In the genomic region with DNA sequence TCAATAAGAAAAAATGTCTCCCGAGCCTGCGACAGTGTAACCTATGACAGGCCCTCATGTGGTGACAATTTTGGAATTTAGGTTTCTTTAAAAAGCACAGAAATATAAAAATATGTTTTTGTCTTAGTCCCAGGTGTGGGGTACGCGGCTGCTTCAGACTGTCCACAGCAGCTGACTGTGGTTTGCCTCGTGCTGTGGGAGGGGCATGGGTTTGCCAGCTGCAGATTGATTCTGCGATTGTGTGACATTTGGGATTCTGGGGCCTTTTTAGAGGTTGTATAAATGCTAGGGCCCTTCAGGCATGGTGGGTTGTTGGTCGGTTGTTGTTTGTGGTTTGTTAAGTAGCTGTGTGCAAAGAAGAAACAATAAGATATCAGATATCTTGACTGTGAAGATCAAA, we compare ENCODE assay signal across 22 mouse cellular contexts. TPM values are rescaled to one million over a fixed set of nuclear protein-coding genes. Genes with fewer than 3 reads are reported as not detected.
A peak's percentile ranks its signal among the peaks of the same experiment; 100 is the strongest.
DNase-seq lines count a peak whose midpoint lies in the region; ATAC-seq and TF ChIP-seq lines count a peak whose summit lies in the region.
"Had no signal": no experiment of that assay in that cellular context is flagged by ENCODE, and none has a peak within 500 bp of the region (broad histone marks: within the 10 kb centered on the region; RNA-seq: fewer than 3 reads in every experiment).

No protein-coding gene starts in this region.

- peak; percentile 75 for DNase-seq in T-cell, adult 2 months (ENCODE audit: low spot score)
- peak; percentile 62 for DNase-seq in thymus, postnatal 14 days
- DNase-seq in forebrain, embryonic 11.5 days (ENCODE audit: low spot score): no peak
- DNase-seq in heart, adult 2 months: no peak
- no peak for DNase-seq in frontal cortex, postnatal 25 days (ENCODE audit: low spot score in 2 of 2)
- DNase-seq: adrenal gland, postnatal 25 days; cerebellum, adult 18-20 months; cerebellum, postnatal 36 days; gastrocnemius, postnatal 36 days; heart, postnatal 36 days; kidney, adult 2 months; kidney, postnatal 25 days; right cerebral cortex, adult 18-20 months; spleen, adult 18-20 months had no signal

- H3K4me1 ChIP-seq in megakaryocyte, embryonic 14.5 days: peaks cover 100% of the 10 kb centered on the region
- peaks cover 100% of the 10 kb centered on the region for H3K4me1 ChIP-seq in liver, embryonic 16.5 days (ENCODE audit: control insufficient read depth, low read depth, low read length)
- peaks cover 2% of the 10 kb centered on the region for H3K4me1 ChIP-seq in forebrain, embryonic 11.5 days (replicated peaks; ENCODE audit: control insufficient read depth, insufficient read depth, low read length)
- H3K4me1 ChIP-seq in heart, adult 2 months (ENCODE audit: control insufficient read depth, insufficient read depth, low read length): peaks cover 13% of the 10 kb centered on the region

- peak overlapping the region; percentile 98 for H3K4me3 ChIP-seq in megakaryocyte, embryonic 14.5 days (replicated peaks)
- no peak overlapping the region for H3K4me3 ChIP-seq in liver, embryonic 16.5 days (ENCODE audit: low read depth, low read length)
- H3K4me3 ChIP-seq in forebrain, embryonic 11.5 days (ENCODE audit: low read depth, low read length): no peak overlapping the region
- no peak overlapping the region for H3K4me3 ChIP-seq in heart, adult 2 months
- H3K4me3 ChIP-seq: heart, embryonic 13.5 days; limb, embryonic 12.5 days; midbrain, embryonic 15.5 days had no signal

- no peak overlapping the region; the same call in 1 of the 2 replicates for H3K9ac ChIP-seq in liver, embryonic 16.5 days (ENCODE audit: low read depth, low read length)
- H3K9ac ChIP-seq in forebrain, embryonic 11.5 days (ENCODE audit: low read length): no peak overlapping the region
- no peak overlapping the region for H3K9ac ChIP-seq in heart, adult 2 months (ENCODE audit: low read depth, low read length)
- H3K9ac ChIP-seq: heart, embryonic 13.5 days; limb, embryonic 12.5 days; midbrain, embryonic 15.5 days had no signal

- TF ChIP-seq CTCF in heart, adult 2 months (IDR thresholded peaks at IDR 0.05): no peak

- intact Hi-C loops in heart, adult 2 months (cut with DNase I): no loop called here

- peaks cover 83% of the 10 kb centered on the region for H3K36me3 ChIP-seq in megakaryocyte, embryonic 14.5 days (replicated peaks; ENCODE audit: low read length)
- peaks cover 10% of the 10 kb centered on the region; the same call in 1 of the 2 replicates for H3K36me3 ChIP-seq in liver, embryonic 16.5 days (ENCODE audit: control insufficient read depth, insufficient read depth)
- no peaks in the 10 kb centered on the region for H3K36me3 ChIP-seq in forebrain, embryonic 11.5 days (ENCODE audit: control insufficient read depth, insufficient read depth, low read length)
- H3K36me3 ChIP-seq in heart, adult 2 months (ENCODE audit: control insufficient read depth, insufficient read depth, low read length): no peaks in the 10 kb centered on the region
- H3K36me3 ChIP-seq: heart, embryonic 13.5 days; midbrain, embryonic 15.5 days had no signal

- no peak for ATAC-seq in megakaryocyte, adult 5-6 weeks (ENCODE audit: poor library complexity, severe bottlenecking)
- no peak for ATAC-seq in liver, embryonic 16.5 days (ENCODE audit: low read depth)
- ATAC-seq in forebrain, embryonic 11.5 days (replicated peaks; ENCODE audit: low FRiP score): no peak
- ATAC-seq: hindbrain, embryonic 16.5 days; midbrain, embryonic 15.5 days had no signal

- 38% methylated on average over 7 of the region's 7 CpGs for WGBS in liver, embryonic 16.5 days (ENCODE audit: insufficient replicate concordance)
- WGBS in forebrain, embryonic 11.5 days: 91% methylated on average over 7 of the region's 7 CpGs
- WGBS in heart, adult 2 months: 90% methylated on average over 7 of the region's 7 CpGs

- peak overlapping the region; percentile 99 for H3K27ac ChIP-seq in liver, embryonic 16.5 days (ENCODE audit: low read length)
- no peak overlapping the region for H3K27ac ChIP-seq in forebrain, embryonic 11.5 days (ENCODE audit: low read depth, low read length)
- H3K27ac ChIP-seq in heart, adult 2 months: no peak overlapping the region
- H3K27ac ChIP-seq: heart, embryonic 13.5 days; limb, embryonic 12.5 days had no signal

- no peaks in the 10 kb centered on the region for H3K9me3 ChIP-seq in megakaryocyte, embryonic 14.5 days
- H3K9me3 ChIP-seq in liver, embryonic 16.5 days (replicated peaks; ENCODE audit: control insufficient read depth, low read length): no peaks in the 10 kb centered on the region
- no peaks in the 10 kb centered on the region for H3K9me3 ChIP-seq in forebrain, embryonic 11.5 days (ENCODE audit: control insufficient read depth, low read length)
- H3K9me3 ChIP-seq: heart, embryonic 13.5 days; limb, embryonic 12.5 days; midbrain, embryonic 15.5 days had no signal

- H3K4me2 ChIP-seq in liver, embryonic 16.5 days (ENCODE audit: low read depth, low read length): peak overlapping the region; percentile 74; the same call in 1 of the 2 replicates
- H3K4me2 ChIP-seq in forebrain, embryonic 11.5 days (ENCODE audit: low read depth, low read length, severe bottlenecking): no peak overlapping the region
- H3K4me2 ChIP-seq: heart, embryonic 13.5 days; limb, embryonic 12.5 days; midbrain, embryonic 15.5 days had no signal

- H3K79me2 ChIP-seq in heart, adult 2 months (replicated peaks; ENCODE audit: control insufficient read depth, insufficient read depth, low read length): no peaks in the 10 kb centered on the region

- no peak for TF ChIP-seq POLR2A in heart, adult 2 months (IDR thresholded peaks at IDR 0.05; ENCODE audit: insufficient read depth, low read depth, low read length)

- no peaks in the 10 kb centered on the region for H3K27me3 ChIP-seq in megakaryocyte, embryonic 14.5 days (replicated peaks)
- no peaks in the 10 kb centered on the region for H3K27me3 ChIP-seq in liver, embryonic 16.5 days (ENCODE audit: control insufficient read depth, insufficient read depth, low read depth, low read length)
- no peaks in the 10 kb centered on the region for H3K27me3 ChIP-seq in forebrain, embryonic 11.5 days (ENCODE audit: control insufficient read depth, insufficient read depth, low read length)
- H3K27me3 ChIP-seq in heart, adult 2 months (ENCODE audit: control insufficient read depth, insufficient read depth, low read length): no peaks in the 10 kb centered on the region
- H3K27me3 ChIP-seq: heart, embryonic 13.5 days; limb, embryonic 12.5 days; midbrain, embryonic 15.5 days had no signal

- TF ChIP-seq EP300 in heart, adult 2 months (IDR thresholded peaks at IDR 0.05; ENCODE audit: insufficient read depth, low read depth, low read length): no peak

RNA-seq across cellular contexts. Expression of gene Sema4b, which starts 18.3 kb away (rescaled TPM):
- 30.8 and 31.0 TPM in 2 replicates for polyA plus RNA-seq in megakaryocyte, embryonic 14.5 days (2012; ENCODE audit: insufficient read depth, low replicate concordance)
- total RNA-seq in megakaryocyte, adult 5-6 weeks (2015): 10.1 and 13.7 TPM in 2 replicates
- total RNA-seq in megakaryocyte, adult 5-6 weeks (2017): 10.5 and 11.1 TPM in 2 replicates
- 13.4 and 14.4 TPM in 2 replicates for polyA plus RNA-seq in liver, embryonic 16.5 days (2015; fragmentation: Nextera tagmentation; extraction: Ambion mirVana)
- polyA plus RNA-seq in forebrain, embryonic 11.5 days (2014; fragmentation: Nextera tagmentation; extraction: Ambion mirVana): 15.7 and 17.3 TPM in 2 replicates
- 10 to 100 TPM; 10.5 to 11.4 TPM for total RNA-seq in heart, adult 2 months (2021)
- polyA plus RNA-seq in heart, adult 2 months (2012; rRNA removed): 10.5 and 12.3 TPM in 2 replicates

RNA-seq across cellular contexts. Expression of gene Cib1, which starts 27.7 kb away (rescaled TPM):
- 42.4 and 54.0 TPM in 2 replicates for polyA plus RNA-seq in megakaryocyte, embryonic 14.5 days (2012; ENCODE audit: insufficient read depth, low replicate concordance)
- total RNA-seq in megakaryocyte, adult 5-6 weeks (2015): 107 and 134 TPM in 2 replicates
- total RNA-seq in megakaryocyte, adult 5-6 weeks (2017): 86.5 and 98.1 TPM in 2 replicates
- 76.4 and 77.0 TPM in 2 replicates for polyA plus RNA-seq in liver, embryonic 16.5 days (2015; fragmentation: Nextera tagmentation; extraction: Ambion mirVana)
- 51.4 and 58.1 TPM in 2 replicates for polyA plus RNA-seq in forebrain, embryonic 11.5 days (2014; fragmentation: Nextera tagmentation; extraction: Ambion mirVana)
- total RNA-seq in heart, adult 2 months (2021): 10 to 100 TPM; 14.1 to 16.1 TPM
- polyA plus RNA-seq in heart, adult 2 months (2012; rRNA removed): 35.1 and 38.4 TPM in 2 replicates

RNA-seq across cellular contexts. Expression of gene Gdpgp1, which starts 27.7 kb away (rescaled TPM):
- polyA plus RNA-seq in megakaryocyte, embryonic 14.5 days (2012; ENCODE audit: insufficient read depth, low replicate concordance): 1.6 and 7.0 TPM in 2 replicates
- 5.2 and 5.4 TPM in 2 replicates for total RNA-seq in megakaryocyte, adult 5-6 weeks (2015)
- 1.9 and 2.7 TPM in 2 replicates for total RNA-seq in megakaryocyte, adult 5-6 weeks (2017)
- 1.5 and 1.7 TPM in 2 replicates for polyA plus RNA-seq in liver, embryonic 16.5 days (2015; fragmentation: Nextera tagmentation; extraction: Ambion mirVana)
- polyA plus RNA-seq in forebrain, embryonic 11.5 days (2014; fragmentation: Nextera tagmentation; extraction: Ambion mirVana): 5.3 and 5.7 TPM in 2 replicates
- total RNA-seq in heart, adult 2 months (2021): 1 to 10 TPM; 1.5 to 2.2 TPM
- 1.4 and 1.5 TPM in 2 replicates for polyA plus RNA-seq in heart, adult 2 months (2012; rRNA removed)

RNA-seq across cellular contexts. Expression of gene Ttll13, which starts 41.2 kb away (rescaled TPM):
- polyA plus RNA-seq in megakaryocyte, embryonic 14.5 days (2012; ENCODE audit: insufficient read depth, low replicate concordance): 0.11 TPM in 1 of 2 replicates, not detected in the other
- total RNA-seq in megakaryocyte, adult 5-6 weeks (2015): 0.07 TPM in 1 of 2 replicates, not detected in the other
- total RNA-seq in megakaryocyte, adult 5-6 weeks (2017): 0.12 TPM in 1 of 2 replicates, not detected in the other
- polyA plus RNA-seq in liver, embryonic 16.5 days (2015; fragmentation: Nextera tagmentation; extraction: Ambion mirVana): 0.16 and 0.42 TPM in 2 replicates
- 1.2 and 1.5 TPM in 2 replicates for polyA plus RNA-seq in forebrain, embryonic 11.5 days (2014; fragmentation: Nextera tagmentation; extraction: Ambion mirVana)
- under 1 TPM; 0.23 to 0.39 TPM for total RNA-seq in heart, adult 2 months (2021)
- 0.20 and 0.23 TPM in 2 replicates for polyA plus RNA-seq in heart, adult 2 months (2012; rRNA removed)
- total RNA-seq: megakaryocyte progenitor cell, adult 5-6 weeks had no signal

RNA-seq across cellular contexts. Expression of gene Ngrn, which starts 56.1 kb away (rescaled TPM):
- 3.8 and 39.8 TPM in 2 replicates for polyA plus RNA-seq in megakaryocyte, embryonic 14.5 days (2012; ENCODE audit: insufficient read depth, low replicate concordance)
- 24.8 and 28.1 TPM in 2 replicates for total RNA-seq in megakaryocyte, adult 5-6 weeks (2015)
- 21.4 and 21.8 TPM in 2 replicates for total RNA-seq in megakaryocyte, adult 5-6 weeks (2017)
- polyA plus RNA-seq in liver, embryonic 16.5 days (2015; fragmentation: Nextera tagmentation; extraction: Ambion mirVana): 26.3 and 27.7 TPM in 2 replicates
- 50.4 and 53.8 TPM in 2 replicates for polyA plus RNA-seq in forebrain, embryonic 11.5 days (2014; fragmentation: Nextera tagmentation; extraction: Ambion mirVana)
- 10 to 100 TPM; 22.9 to 27.2 TPM for total RNA-seq in heart, adult 2 months (2021)
- polyA plus RNA-seq in heart, adult 2 months (2012; rRNA removed): 16.8 and 26.2 TPM in 2 replicates

Comparison
In these comparisons a context has a peak if more than half of its experiments do, and no peak if none do; other contexts are left out.
1. DNase-seq: peak in T-cell, adult 2 months (single experiment) and thymus, postnatal 14 days (single experiment); none in forebrain, embryonic 11.5 days (single experiment), heart, adult 2 months (0 of 2) and frontal cortex, postnatal 25 days (0 of 2).